Mouse (Mus musculus): ENCODE results near the gene Pgrmc2. TPM values are rescaled to one million over a fixed set of nuclear protein-coding genes. Genes with fewer than 3 reads are reported as not detected.

The Pgrmc2 gene
- polyA plus RNA-seq, 1 experiment = 16.7 TPM

- no peak for TF ChIP-seq CTCF (IDR thresholded peaks at IDR 0.05; ENCODE audit: extremely low read depth, insufficient read length, insufficient replicate concordance, low read depth, low read length)
- no peak for TF ChIP-seq POLR2A (IDR thresholded peaks at IDR 0.05; ENCODE audit: low read depth, low read length)
These were observed 29.5 kb downstream of the Pgrmc2 start for GRCm38 (mm10) chr3:41053334-41053733.

GRCm38 (mm10) chr3:41047838-41048237 lies 35.0 kb downstream of the Pgrmc2 start:
- H3K36me3 ChIP-seq (ENCODE audit: control insufficient read depth, insufficient read depth, low read length) = no peaks in the 10 kb centered on the region
- no peaks in the 10 kb centered on the region for H3K27me3 ChIP-seq (ENCODE audit: control insufficient read depth, insufficient read depth, low read length)
- peaks cover 5% of the 10 kb centered on the region; the same call in 1 of the 2 replicates for H3K4me1 ChIP-seq (ENCODE audit: control insufficient read depth, insufficient read depth, insufficient read length, low read length)
- no peak overlapping the region for H3K4me3 ChIP-seq (ENCODE audit: low read depth, low read length)
- 86% methylated on average over 6 of the region's 6 CpGs for WGBS
- no peak overlapping the region for H3K27ac ChIP-seq (ENCODE audit: insufficient read depth, low read depth, low read length)
- no peak for TF ChIP-seq POLR2A (IDR thresholded peaks at IDR 0.05; ENCODE audit: low read depth, low read length)
- no peak for TF ChIP-seq CTCF (IDR thresholded peaks at IDR 0.05; ENCODE audit: extremely low read depth, insufficient read length, insufficient replicate concordance, low read depth, low read length)

More at GRCm38 (mm10) chr3:41053334-41053733, 29.5 kb downstream of the Pgrmc2 start:
- Histone ChIP-seq H3K27me3 (ENCODE audit: control insufficient read depth, insufficient read depth, low read length) (no peaks in the 10 kb centered on the region), H3K27ac (ENCODE audit: insufficient read depth, low read depth, low read length) (no peak overlapping the region), H3K36me3 (ENCODE audit: control insufficient read depth, insufficient read depth, low read length) (no peaks in the 10 kb centered on the region), H3K4me1 (ENCODE audit: control insufficient read depth, insufficient read depth, insufficient read length, low read length) (no peaks in the 10 kb centered on the region), H3K4me3 (ENCODE audit: low read depth, low read length) (no peak overlapping the region)
- 85% methylated on average over 3 of the region's 3 CpGs for WGBS

GRCm38 (mm10) chr3:41043756-41044354 lies 39.0 kb downstream of the Pgrmc2 start:
- Histone ChIP-seq H3K27me3 (ENCODE audit: control insufficient read depth, insufficient read depth, low read length) (no peaks in the 10 kb centered on the region), H3K4me1 (ENCODE audit: control insufficient read depth, insufficient read depth, insufficient read length, low read length) (peaks cover 5% of the 10 kb centered on the region; the same call in 1 of the 2 replicates), H3K36me3 (ENCODE audit: control insufficient read depth, insufficient read depth, low read length) (no peaks in the 10 kb centered on the region; the same call in 1 of the 2 replicates), H3K27ac (ENCODE audit: insufficient read depth, low read depth, low read length) (no peak overlapping the region), H3K4me3 (ENCODE audit: low read depth, low read length) (no peak overlapping the region)
- TF ChIP-seq CTCF (IDR thresholded peaks at IDR 0.05; ENCODE audit: extremely low read depth, insufficient read length, insufficient replicate concordance, low read depth, low read length) (no peak), POLR2A (IDR thresholded peaks at IDR 0.05; ENCODE audit: low read depth, low read length) (no peak)
- WGBS = 31% methylated on average over 11 of the region's 11 CpGs

GRCm38 (mm10) chr3:41042195-41042938 lies 40.5 kb downstream of the Pgrmc2 start:
- H3K4me1 ChIP-seq (ENCODE audit: control insufficient read depth, insufficient read depth, insufficient read length, low read length) = peaks cover 5% of the 10 kb centered on the region; the same call in 1 of the 2 replicates

GRCm38 (mm10) chr3:41041241-41041640 lies 41.6 kb downstream of the Pgrmc2 start:
- Histone ChIP-seq H3K4me1 (ENCODE audit: control insufficient read depth, insufficient read depth, insufficient read length, low read length) (peaks cover 5% of the 10 kb centered on the region; the same call in 1 of the 2 replicates), H3K27me3 (ENCODE audit: control insufficient read depth, insufficient read depth, low read length) (no peaks in the 10 kb centered on the region), H3K36me3 (ENCODE audit: control insufficient read depth, insufficient read depth, low read length) (peaks cover 3% of the 10 kb centered on the region; the same call in 1 of the 2 replicates), H3K4me3 (ENCODE audit: low read depth, low read length) (no peak overlapping the region), H3K27ac (ENCODE audit: insufficient read depth, low read depth, low read length) (no peak overlapping the region)
- no peak for TF ChIP-seq CTCF (IDR thresholded peaks at IDR 0.05; ENCODE audit: extremely low read depth, insufficient read length, insufficient replicate concordance, low read depth, low read length)
- no peak for TF ChIP-seq POLR2A (IDR thresholded peaks at IDR 0.05; ENCODE audit: low read depth, low read length)
- WGBS = 54% methylated on average over 5 of the region's 5 CpGs

More at GRCm38 (mm10) chr3:41042195-41042938, 40.5 kb downstream of the Pgrmc2 start:
- Histone ChIP-seq H3K4me3 (ENCODE audit: low read depth, low read length) (no peak overlapping the region), H3K27me3 (ENCODE audit: control insufficient read depth, insufficient read depth, low read length) (no peaks in the 10 kb centered on the region), H3K27ac (ENCODE audit: insufficient read depth, low read depth, low read length) (no peak overlapping the region), H3K36me3 (ENCODE audit: control insufficient read depth, insufficient read depth, low read length) (peaks cover 3% of the 10 kb centered on the region; the same call in 1 of the 2 replicates)
- no peak for TF ChIP-seq POLR2A (IDR thresholded peaks at IDR 0.05; ENCODE audit: low read depth, low read length)
- TF ChIP-seq CTCF (IDR thresholded peaks at IDR 0.05; ENCODE audit: extremely low read depth, insufficient read length, insufficient replicate concordance, low read depth, low read length) = no peak
- WGBS = 80% methylated on average over 4 of the region's 4 CpGs

GRCm38 (mm10) chr3:41038297-41038916 lies 44.4 kb downstream of the Pgrmc2 start:
- H3K4me3 ChIP-seq (ENCODE audit: low read depth, low read length) = no peak overlapping the region
- peaks cover 7% of the 10 kb centered on the region for H3K36me3 ChIP-seq (ENCODE audit: control insufficient read depth, insufficient read depth, low read length)
- H3K27ac ChIP-seq (ENCODE audit: insufficient read depth, low read depth, low read length) = no peak overlapping the region
- TF ChIP-seq POLR2A (IDR thresholded peaks at IDR 0.05; ENCODE audit: low read depth, low read length) = no peak
- no peak for TF ChIP-seq CTCF (IDR thresholded peaks at IDR 0.05; ENCODE audit: extremely low read depth, insufficient read length, insufficient replicate concordance, low read depth, low read length)
- H3K27me3 ChIP-seq (ENCODE audit: control insufficient read depth, insufficient read depth, low read length) = no peaks in the 10 kb centered on the region
- no peaks in the 10 kb centered on the region for H3K4me1 ChIP-seq (ENCODE audit: control insufficient read depth, insufficient read depth, insufficient read length, low read length)
- WGBS = 85% methylated on average over 5 of the region's 5 CpGs
